Mouse (Mus musculus) CH12.LX (cell line): ENCODE measurements at regions not wholly inside any gene's neighbourhood (a gene's known extent, or its start where the extent isn't known, plus 50 kb on each side); places are given as distances from the start of the nearest gene placed in this dataset.

ENCODE experiments used
- EP300 ChIP-seq: IDR thresholded peaks from 2 replicates; pipeline ENCODE4 v1.6.1; 2011; ENCODE audit warnings: low read length, improper control_type of control experiment
- POLR2A ChIP-seq: IDR thresholded peaks from 2 replicates; pipeline ENCODE4 v1.6.1; 2011; ENCODE audit warnings: low read depth, mild to moderate bottlenecking, improper control_type of control experiment, low read length
- RAD21 ChIP-seq: IDR thresholded peaks from 2 replicates; pipeline ENCODE4 v1.6.1; 2011; ENCODE audit warnings: low read depth, mild to moderate bottlenecking, low read length, improper control_type of control experiment, moderate library complexity

DNA sequence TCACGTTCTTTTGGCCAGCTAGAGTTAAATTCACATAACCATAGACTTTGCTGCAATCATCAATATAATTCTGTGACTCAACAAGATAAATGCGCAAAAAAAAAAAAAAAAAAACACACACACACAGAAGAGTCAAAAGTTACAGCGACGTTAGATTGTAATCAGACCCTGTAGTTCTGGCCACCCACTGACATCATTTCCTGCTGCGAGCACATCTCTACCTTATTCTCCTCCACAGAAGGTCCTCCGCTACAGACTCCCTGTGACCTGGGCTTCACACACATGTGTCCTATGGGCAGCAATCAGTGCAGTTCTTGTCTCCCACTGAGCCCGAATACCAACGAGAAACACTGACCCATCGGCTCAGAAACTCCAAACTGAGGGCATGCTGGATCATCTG is 101.9 kb downstream of the Akap11 start:
- TF ChIP-seq POLR2A (no peak), EP300 (no peak), RAD21 (no peak)
